Mouse (Mus musculus) spleen, embryonic (tissue): ENCODE measurements around the gene Bcas3.

Experiments
- CTCF ChIA-PET: fragments of 350-600 bp; sonication (Branson Sonifier 250); formaldehyde crosslinking; loops from one replicate; lab custom pipeline; 2022; lab: Charles Lee

Gene Bcas3

DNA sequence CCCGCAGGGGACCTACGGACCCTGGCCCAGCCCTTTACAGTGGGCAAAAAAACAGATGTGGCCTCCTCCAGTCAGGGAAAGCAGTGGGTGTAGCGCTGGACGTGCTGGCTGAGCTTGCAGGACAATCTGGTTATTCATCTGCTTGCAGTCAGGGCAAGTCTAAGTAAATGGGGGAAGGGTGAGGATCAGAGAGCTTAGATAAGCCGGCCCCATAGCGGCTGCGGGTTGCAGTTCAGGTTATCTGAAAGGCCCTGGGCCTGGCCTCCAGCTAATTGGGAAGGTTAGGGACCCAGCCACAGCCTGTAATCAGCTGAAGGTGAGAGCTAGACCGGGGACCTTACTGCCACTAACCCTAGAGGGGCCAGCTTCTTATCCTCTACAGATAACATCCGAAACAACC lies 474.4 kb downstream of the Bcas3 start:
- CTCF ChIA-PET, result no interaction called here

DNA sequence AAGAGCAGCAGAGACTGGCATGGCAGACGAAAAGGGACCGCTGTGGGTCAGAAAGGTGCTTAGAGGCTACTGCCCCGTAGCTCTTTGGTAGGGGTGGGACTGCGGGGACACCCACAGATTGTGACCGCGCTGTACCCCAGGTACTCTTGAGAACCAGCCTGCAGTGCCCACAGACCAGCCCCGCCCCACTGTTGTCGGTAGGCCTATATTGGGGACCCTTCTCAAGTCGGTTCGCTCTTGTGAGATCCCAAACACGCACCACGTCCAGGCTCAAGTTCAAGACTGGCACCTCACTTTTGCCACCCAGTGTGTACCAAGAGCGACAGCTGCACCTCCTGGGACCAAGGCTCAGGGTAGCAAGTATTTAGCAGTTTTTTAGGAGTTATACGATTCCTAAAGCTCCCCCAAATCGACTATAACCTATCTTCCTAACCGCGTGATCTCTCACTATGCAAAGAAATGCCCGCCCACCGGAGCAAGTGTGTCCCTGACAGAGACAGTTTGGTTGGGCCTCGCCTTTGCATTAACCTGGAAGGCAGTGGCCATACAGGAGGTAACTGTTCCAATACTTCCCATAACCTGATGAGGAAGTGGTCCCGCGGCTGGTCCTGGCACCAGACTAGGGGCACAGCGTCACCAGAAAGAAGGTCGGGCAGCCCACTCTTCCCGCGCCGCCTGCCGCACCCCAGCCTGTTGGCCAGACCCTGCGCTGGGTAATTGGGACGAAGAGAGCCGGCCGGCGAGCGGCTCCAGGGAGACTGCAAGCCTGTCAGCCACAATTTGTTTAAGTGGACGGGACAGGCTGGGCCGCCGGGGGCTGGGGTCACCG lies 475.9 kb downstream of the Bcas3 start:
- CTCF ChIA-PET, result no interaction called here

DNA sequence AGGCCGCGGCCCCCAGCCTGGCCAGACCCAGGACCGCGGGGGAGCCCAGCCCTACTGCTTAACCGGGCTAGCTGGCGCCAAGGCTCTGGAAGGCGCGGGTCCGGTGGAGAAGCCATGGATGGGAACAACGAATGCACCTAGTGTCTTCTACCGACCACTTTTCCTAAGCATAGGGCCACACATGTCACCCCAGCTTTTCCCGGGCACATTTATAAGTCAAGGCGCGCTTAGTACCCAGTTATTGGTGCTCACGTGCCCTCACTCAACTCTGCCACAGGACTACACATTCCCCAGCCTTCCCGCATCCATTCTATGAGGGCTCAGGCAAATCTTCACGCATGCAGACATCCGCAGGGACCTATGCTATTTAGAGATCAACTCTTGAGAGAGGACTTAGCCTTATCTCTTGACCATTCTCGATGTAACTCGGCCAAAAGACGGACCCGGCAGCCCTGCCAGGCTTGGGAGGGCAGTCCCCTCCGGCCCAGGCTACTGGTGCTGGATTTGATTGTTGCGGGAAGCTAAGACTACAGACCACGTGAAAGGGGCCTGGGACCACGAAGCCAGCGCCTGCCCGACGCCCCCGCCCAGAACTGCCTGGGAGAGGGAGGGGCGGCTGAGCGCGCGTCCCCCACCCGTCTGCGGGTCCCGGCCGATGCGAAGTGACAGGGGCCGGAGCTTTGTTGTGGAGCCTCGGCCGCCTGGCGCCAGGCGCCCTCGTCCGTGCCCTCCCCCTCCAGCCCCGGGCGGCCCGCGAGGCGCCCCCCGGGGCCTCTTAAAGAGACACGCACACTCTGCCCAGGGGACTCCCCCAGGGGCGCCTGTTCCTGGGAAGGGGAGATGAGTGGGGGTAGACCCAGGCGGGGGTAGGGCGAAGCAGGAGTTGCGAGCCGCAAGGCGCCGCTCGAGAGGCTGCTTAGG lies 476.8 kb downstream of the Bcas3 start:
- CTCF ChIA-PET, result no interaction called here

DNA sequence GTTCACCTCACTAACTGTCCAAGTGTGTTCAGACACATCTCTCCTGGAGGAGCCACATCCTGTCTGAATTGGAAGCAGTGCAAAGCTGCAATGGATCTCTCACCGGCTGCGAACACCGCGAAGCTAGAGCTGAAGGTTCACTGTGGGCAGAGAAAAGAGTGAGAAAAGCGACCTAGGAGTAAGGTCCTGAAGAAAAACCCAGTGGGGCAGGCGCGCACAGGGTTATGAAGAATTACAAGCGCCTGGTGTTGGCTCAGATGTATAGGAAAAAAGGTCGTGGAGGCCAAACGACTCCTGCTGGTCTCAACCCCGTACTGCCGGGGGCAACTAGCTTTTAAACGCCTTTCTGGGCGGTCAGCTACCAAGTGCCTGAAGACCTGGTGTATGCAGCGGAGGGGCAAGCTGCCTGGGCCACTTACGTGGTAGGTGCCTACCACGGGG lies 478.0 kb downstream of the Bcas3 start:
- CTCF ChIA-PET, result no interaction called here

GRCm38 (mm10) chr11:85831656-85832230 lies 478.8 kb downstream of the Bcas3 start:
- CTCF ChIA-PET, result interaction anchor here (0.7 kb wide), 1 partner anchor 1821 kb away, joined by 3 read pairs; no protein-coding TSS in a partner anchor

DNA sequence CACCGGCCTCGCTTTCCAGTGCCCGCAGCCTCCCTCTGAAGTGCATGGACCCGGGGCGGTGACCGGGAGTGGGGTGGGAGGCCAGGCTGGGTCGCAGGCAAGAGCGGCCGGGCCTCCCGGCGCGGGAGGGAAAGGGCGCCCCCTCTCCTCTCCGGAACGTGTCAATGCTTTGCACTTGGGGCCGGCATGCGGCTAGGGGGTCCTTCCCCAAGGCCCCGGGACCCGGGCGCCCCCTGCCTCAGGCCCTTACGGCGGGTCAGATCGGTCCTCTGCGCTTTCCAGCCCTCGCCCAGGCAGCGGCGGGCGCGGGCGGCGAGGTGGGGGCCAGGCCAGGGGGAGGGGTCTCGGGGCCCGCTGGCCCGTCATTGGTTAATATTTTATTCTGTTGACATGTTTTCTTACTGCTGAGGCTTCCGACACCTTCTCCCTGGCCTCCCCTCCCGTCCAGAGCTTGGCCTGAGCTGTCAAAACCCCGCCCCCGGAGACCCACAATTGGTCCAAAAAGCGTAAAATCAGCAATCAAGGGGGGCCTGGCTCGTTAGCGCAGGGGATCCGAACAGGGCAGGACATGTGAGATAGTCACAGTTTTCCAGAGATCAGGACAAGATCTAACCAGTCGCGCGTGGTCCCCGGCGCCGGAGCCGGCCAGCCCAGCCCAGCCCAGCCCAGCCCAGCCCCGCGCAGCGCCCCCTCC lies 479.4 kb downstream of the Bcas3 start, which contains the start of gene Tbx2:
Tbx2 (plus strand) TSS at position 321 of the 694 bp plus-strand sequence.
- CTCF ChIA-PET, result no interaction called here

GRCm38 (mm10) chr11:85833081-85833521 lies 480.1 kb downstream of the Bcas3 start:
- CTCF ChIA-PET, result no interaction called here

- CTCF ChIA-PET, result no interaction called here
These were observed 480.9 kb downstream of the Bcas3 start for GRCm38 (mm10) chr11:85833761-85834385.

- CTCF ChIA-PET, result no interaction called here
These were observed 481.5 kb downstream of the Bcas3 start for GRCm38 (mm10) chr11:85834386-85834931.

DNA sequence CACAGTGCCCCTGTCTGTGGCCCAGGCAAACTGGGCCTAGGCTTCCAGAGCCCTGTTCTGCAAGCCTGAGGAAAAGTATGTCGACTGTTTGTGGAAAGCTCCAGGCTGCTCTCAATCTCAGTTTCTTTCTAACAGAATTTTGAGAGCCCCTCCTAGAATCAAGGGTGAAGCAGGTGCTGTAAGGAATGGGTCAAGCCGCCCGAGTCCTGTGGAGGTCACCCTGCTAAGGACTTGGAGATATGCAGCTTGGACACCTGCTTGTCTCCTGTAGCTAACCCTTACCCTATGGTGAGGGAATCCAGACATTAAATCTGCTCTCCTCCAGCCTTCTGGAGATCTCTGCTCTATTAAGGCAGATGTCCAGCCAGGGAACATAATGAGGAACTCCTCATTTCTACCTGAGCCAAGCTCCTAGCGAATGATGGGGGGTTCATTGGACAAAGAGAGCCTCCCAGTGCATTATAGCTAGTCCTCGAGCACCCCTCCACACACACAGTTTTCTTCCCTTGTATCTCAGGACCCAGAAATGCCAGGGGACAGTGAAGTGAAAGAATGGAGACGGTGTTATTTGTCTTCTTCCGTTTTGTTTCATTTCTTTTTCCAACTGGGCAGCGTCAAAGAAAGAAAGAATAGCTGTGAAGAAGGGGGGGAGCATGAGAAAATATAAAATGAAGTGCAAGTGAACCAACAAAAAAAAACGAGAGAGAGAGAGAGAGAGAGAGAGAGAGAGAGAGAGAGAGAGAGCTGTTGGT lies 482.2 kb downstream of the Bcas3 start:
- CTCF ChIA-PET, result no interaction called here

DNA sequence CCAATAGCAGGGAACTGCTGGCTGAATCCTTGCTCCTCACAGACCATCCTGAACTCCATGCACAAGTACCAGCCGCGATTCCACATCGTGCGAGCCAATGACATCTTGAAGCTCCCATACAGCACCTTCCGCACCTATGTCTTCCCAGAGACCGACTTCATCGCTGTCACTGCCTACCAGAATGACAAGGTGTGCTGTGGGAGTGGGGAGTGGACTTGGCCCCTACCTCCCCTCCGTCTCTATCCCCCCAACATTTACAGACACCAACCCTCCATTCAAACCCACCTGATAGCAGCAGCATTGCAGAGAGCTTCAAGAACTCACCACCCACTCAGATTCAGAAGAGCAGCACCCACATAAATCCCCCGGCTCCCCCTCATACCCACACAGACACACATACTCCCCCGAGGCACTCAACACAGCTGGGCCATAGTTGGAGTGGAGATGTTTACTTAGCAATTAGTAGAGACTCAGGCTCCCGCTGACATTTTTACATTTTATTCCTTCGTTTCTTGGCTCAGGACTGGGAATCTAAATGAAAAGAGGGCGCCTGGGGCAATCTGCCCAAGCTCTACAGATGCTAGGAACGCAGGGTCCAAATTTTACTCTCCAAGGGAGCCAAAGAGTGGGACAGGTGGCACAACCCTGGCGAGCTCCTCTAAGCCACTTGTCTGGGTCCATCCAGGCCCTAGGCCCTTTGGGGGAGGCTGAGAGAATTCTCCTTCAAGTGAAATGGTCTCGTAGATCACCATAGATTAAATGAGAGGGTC lies 483.0 kb downstream of the Bcas3 start:
- CTCF ChIA-PET, result no interaction called here

- CTCF ChIA-PET, result no interaction called here
These were observed 483.7 kb downstream of the Bcas3 start for GRCm38 (mm10) chr11:85836523-85837290.

DNA sequence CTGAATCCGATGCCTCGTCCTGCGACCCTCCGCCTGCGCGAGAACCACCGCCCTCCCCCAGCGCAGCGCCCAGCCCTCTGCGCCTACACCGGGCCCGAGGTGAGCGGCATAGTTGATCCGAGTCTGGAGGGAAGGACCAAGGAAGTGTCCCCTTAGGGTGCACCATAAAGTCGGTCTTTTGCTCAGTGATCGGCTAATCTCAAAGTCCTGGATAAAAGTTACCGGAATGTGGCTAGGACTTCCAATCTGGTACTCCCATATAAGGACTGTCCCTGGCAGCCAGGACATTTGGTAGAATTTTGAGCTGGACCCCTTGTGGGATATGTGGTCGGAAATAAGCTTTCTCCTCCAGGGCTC lies 484.3 kb downstream of the Bcas3 start:
- CTCF ChIA-PET, result no interaction called here

- CTCF ChIA-PET, result no interaction called here
These were observed 484.9 kb downstream of the Bcas3 start for GRCm38 (mm10) chr11:85837648-85838423.

- CTCF ChIA-PET, result interaction anchor here (0.7 kb wide), 1 partner anchor 36 kb away, joined by 3 read pairs; no protein-coding TSS in a partner anchor
These were observed 485.7 kb downstream of the Bcas3 start for GRCm38 (mm10) chr11:85838424-85839257.

- CTCF ChIA-PET, result interaction anchor here (0.7 kb wide), 1 partner anchor 36 kb away, joined by 3 read pairs; no protein-coding TSS in a partner anchor
These were observed 486.5 kb downstream of the Bcas3 start for GRCm38 (mm10) chr11:85839258-85840030.
